Mouse (Mus musculus) urinary bladder, postnatal 36 days (tissue): Measurements from ENCODE around the gene Aldh1a2.

Source experiments
- DNase-seq, 2 experiments: peaks; one replicate each; pipeline ENCODE4 v3.0.0; 2022; ENCODE audit warnings: low spot score in 2 of 2, mixed read lengths in 1 of 2

Aldh1a2 gene

GRCm38 (mm10) chr9:71289810-71290209, 74.2 kb downstream of the Aldh1a2 start:
- DNase-seq: no peak

GRCm38 (mm10) chr9:71290730-71291129, 75.1 kb downstream of the Aldh1a2 start:
- no peak for DNase-seq

- DNase-seq: no peak
These were observed 79.9 kb downstream of the Aldh1a2 start for GRCm38 (mm10) chr9:71295501-71295900.

GRCm38 (mm10) chr9:71303594-71303993, 88.0 kb downstream of the Aldh1a2 start:
- DNase-seq: no peak

- DNase-seq: no peak
These were observed 91.7 kb downstream of the Aldh1a2 start for GRCm38 (mm10) chr9:71307106-71307789.

- DNase-seq: no peak
These were observed 100.4 kb downstream of the Aldh1a2 start for GRCm38 (mm10) chr9:71315960-71316359.

- DNase-seq: peak; percentile 24 to 76
These were observed 101.7 kb downstream of the Aldh1a2 start for GRCm38 (mm10) chr9:71317096-71317920.

GRCm38 (mm10) chr9:71317921-71318241, 102.3 kb downstream of the Aldh1a2 start:
- no peak for DNase-seq

- no peak for DNase-seq
These were observed 104.2 kb downstream of the Aldh1a2 start for GRCm38 (mm10) chr9:71319776-71320175.

GRCm38 (mm10) chr9:71320246-71321155, 104.9 kb downstream of the Aldh1a2 start:
- DNase-seq: no peak

GRCm38 (mm10) chr9:71321436-71321835, 105.8 kb downstream of the Aldh1a2 start:
- no peak for DNase-seq

- no peak for DNase-seq
These were observed 106.3 kb downstream of the Aldh1a2 start for GRCm38 (mm10) chr9:71321871-71322270.

GRCm38 (mm10) chr9:71323303-71323952, 107.8 kb downstream of the Aldh1a2 start:
- DNase-seq: no peak

- no peak for DNase-seq
These were observed 108.5 kb downstream of the Aldh1a2 start for GRCm38 (mm10) chr9:71324060-71324459.

- DNase-seq: no peak
These were observed 110.7 kb downstream of the Aldh1a2 start for GRCm38 (mm10) chr9:71326261-71326660.

- no peak for DNase-seq
These were observed 116.1 kb downstream of the Aldh1a2 start for GRCm38 (mm10) chr9:71331661-71332060.

- no peak for DNase-seq
These were observed 121.1 kb downstream of the Aldh1a2 start for GRCm38 (mm10) chr9:71336674-71337073.

- no peak for DNase-seq
These were observed 121.8 kb downstream of the Aldh1a2 start for GRCm38 (mm10) chr9:71337425-71337824.

- no peak for DNase-seq
These were observed 124.5 kb downstream of the Aldh1a2 start for GRCm38 (mm10) chr9:71340116-71340515.
